Mouse (Mus musculus): ENCODE results near the gene Gm16253. TPM values are rescaled to one million over a fixed set of nuclear protein-coding genes. Genes with fewer than 3 reads are reported as not detected.

The Gm16253 gene
- total and polyA plus RNA-seq, 3 experiments: 1.8 to 2.8 TPM; not detected in 1

DNA sequence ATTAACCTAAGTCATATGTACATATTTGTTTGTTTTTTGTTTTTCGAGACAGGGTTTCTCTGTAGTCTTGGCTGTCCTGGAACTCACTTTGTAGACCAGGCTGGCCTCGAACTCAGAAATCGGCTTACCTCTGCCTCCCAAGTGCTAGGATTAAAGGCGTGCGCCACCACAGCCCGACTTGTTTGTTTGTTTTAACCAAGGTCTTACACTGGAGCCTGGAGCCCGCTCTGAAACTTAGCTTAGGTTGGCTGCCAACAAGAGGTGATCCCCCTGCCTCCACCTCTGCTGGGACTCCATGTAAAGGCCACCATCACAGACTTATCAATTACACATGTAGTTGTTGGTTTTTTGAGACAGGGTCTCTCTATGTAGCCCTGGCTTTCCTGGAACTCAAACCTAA lies 28.0 kb upstream of the Gm16253 start:
- no peaks in the 10 kb centered on the region for H3K79me2 ChIP-seq (replicated peaks; ENCODE audit: control insufficient read depth, insufficient read depth, low read length)
- TF ChIP-seq POLR2A (IDR thresholded peaks at IDR 0.05; ENCODE audit: insufficient read depth, low read depth, low read length): no peak
- TF ChIP-seq CTCF (IDR thresholded peaks at IDR 0.05): no peak
- no peak for TF ChIP-seq EP300 (IDR thresholded peaks at IDR 0.05; ENCODE audit: insufficient read depth, low read depth, low read length)
- no peak overlapping the region for H3K4me3 ChIP-seq
- DNase-seq: no peak
- peak overlapping the region; percentile 26; the same call in 1 of the 2 replicates for H3K27ac ChIP-seq
- H3K9ac ChIP-seq (ENCODE audit: low read depth, low read length): no peak overlapping the region
- H3K4me1 ChIP-seq (ENCODE audit: control insufficient read depth, insufficient read depth, low read length): peaks cover 9% of the 10 kb centered on the region; the same call in 1 of the 2 replicates
- H3K27me3 ChIP-seq (ENCODE audit: control insufficient read depth, insufficient read depth, low read length): no peaks in the 10 kb centered on the region
- peaks cover 3% of the 10 kb centered on the region for H3K36me3 ChIP-seq (ENCODE audit: control insufficient read depth, insufficient read depth, low read length)
- 92% methylated on average over 7 of the region's 7 CpGs for WGBS
- intact Hi-C loops (cut with DNase I): loop anchor here (5.0 kb wide), 1 partner anchor 158 kb away; the partner anchor contains the start of gene Nudt17

DNA sequence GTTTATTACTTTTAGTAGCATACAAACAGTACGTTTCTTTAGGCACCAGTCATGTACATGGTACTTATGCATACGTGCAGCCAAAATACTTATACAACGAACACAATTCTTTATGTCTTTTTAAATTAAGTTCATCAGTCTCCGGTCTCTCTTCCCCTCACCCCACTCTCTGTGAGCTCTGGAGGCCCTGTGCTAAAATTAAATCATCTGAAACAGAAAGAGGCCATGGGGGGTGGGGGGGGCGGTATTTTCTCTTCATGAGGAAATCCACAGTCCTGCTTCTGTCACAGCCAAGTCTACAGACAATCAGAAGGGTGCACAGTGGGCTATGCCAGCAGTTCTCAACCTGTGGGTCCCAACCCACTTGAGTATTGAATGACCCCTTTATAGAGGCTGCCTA lies 27.4 kb upstream of the Gm16253 start:
- TF ChIP-seq CTCF (IDR thresholded peaks at IDR 0.05): no peak
- no peak for TF ChIP-seq EP300 (IDR thresholded peaks at IDR 0.05; ENCODE audit: insufficient read depth, low read depth, low read length)
- no peak for TF ChIP-seq POLR2A (IDR thresholded peaks at IDR 0.05; ENCODE audit: insufficient read depth, low read depth, low read length)
- H3K27ac ChIP-seq: peak overlapping the region; percentile 26; the same call in 1 of the 2 replicates
- WGBS: 63% methylated on average over 5 of the region's 5 CpGs
- H3K4me1 ChIP-seq (ENCODE audit: control insufficient read depth, insufficient read depth, low read length): peaks cover 13% of the 10 kb centered on the region
- peaks cover 3% of the 10 kb centered on the region for H3K36me3 ChIP-seq (ENCODE audit: control insufficient read depth, insufficient read depth, low read length)
- no peak for DNase-seq
- intact Hi-C loops (cut with DNase I): loop anchor here (5.0 kb wide), 1 partner anchor 158 kb away; the partner anchor contains the start of gene Nudt17
- no peak overlapping the region for H3K4me3 ChIP-seq
- no peak overlapping the region for H3K9ac ChIP-seq (ENCODE audit: low read depth, low read length)
- H3K27me3 ChIP-seq (ENCODE audit: control insufficient read depth, insufficient read depth, low read length): no peaks in the 10 kb centered on the region
- H3K79me2 ChIP-seq (replicated peaks; ENCODE audit: control insufficient read depth, insufficient read depth, low read length): no peaks in the 10 kb centered on the region

DNA sequence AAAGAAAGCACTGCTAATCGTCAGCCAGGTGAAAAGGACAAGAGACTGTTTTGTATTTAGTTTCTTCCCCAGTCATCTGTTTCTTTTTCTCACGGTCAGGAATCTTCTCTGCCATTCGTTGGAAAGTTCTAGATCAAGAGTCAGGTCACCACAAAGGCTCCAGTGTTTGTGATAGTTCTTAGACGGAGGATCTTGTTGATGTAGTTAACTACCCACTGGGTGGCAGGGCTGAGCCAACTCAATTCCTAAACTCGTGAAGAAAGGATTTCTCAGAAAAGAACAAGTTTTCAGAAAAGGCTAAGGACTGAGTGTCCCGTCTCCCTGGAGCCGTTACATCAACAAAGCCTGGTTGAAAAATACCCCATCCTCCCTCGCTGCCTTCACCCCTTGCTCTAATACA lies 25.6 kb upstream of the Gm16253 start:
- WGBS: 4% methylated on average over 8 of the region's 8 CpGs
- no peak overlapping the region; the same call in 1 of the 2 replicates for H3K4me3 ChIP-seq
- H3K27me3 ChIP-seq (ENCODE audit: control insufficient read depth, insufficient read depth, low read length): no peaks in the 10 kb centered on the region
- H3K4me1 ChIP-seq (ENCODE audit: control insufficient read depth, insufficient read depth, low read length): peaks cover 23% of the 10 kb centered on the region
- TF ChIP-seq POLR2A (IDR thresholded peaks at IDR 0.05; ENCODE audit: insufficient read depth, low read depth, low read length) (peak; percentile 43; the same call in 1 of the 2 replicates), CTCF (IDR thresholded peaks at IDR 0.05) (peak; percentile 87), EP300 (IDR thresholded peaks at IDR 0.05; ENCODE audit: insufficient read depth, low read depth, low read length) (0 out of 2 replicates have a peak, but pooled peaks have one; percentile 39)
- peaks cover 3% of the 10 kb centered on the region for H3K36me3 ChIP-seq (ENCODE audit: control insufficient read depth, insufficient read depth, low read length)
- H3K9ac ChIP-seq (ENCODE audit: low read depth, low read length): peak overlapping the region; percentile 70
- DNase-seq: peak; percentile 74 to 78
- intact Hi-C loops (cut with DNase I): loop anchor here (1.0 to 10.0 kb wide), 2 partner anchors 29 to 556 kb away; partner anchors contain the start of gene Plekho1
- no peaks in the 10 kb centered on the region for H3K79me2 ChIP-seq (replicated peaks; ENCODE audit: control insufficient read depth, insufficient read depth, low read length)
- H3K27ac ChIP-seq: peak overlapping the region; percentile 99

DNA sequence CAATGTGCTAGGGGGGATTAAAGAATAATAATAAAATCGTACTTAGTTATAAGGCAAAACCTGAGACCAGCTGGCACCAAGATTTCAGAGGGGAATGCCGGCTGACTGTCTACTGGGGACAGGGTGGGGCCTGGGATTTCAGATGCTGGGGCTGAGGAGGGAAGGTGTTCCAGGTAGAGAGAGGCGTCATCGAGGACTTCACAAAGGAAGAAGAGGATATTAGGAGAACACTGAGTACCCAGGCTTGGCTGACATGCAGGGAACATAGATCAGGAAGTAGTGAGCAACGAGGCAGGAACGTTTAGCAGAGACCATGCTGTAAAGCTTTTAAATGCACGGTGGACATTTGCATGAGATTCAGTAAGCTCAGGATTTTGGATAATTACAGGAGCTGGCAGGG lies 24.9 kb upstream of the Gm16253 start:
- peaks cover 3% of the 10 kb centered on the region for H3K36me3 ChIP-seq (ENCODE audit: control insufficient read depth, insufficient read depth, low read length)
- peak overlapping the region; percentile 99 for H3K27ac ChIP-seq
- intact Hi-C loops (cut with DNase I): loop anchor here (1.0 to 10.0 kb wide), 2 partner anchors 28 to 557 kb away; partner anchors contain the start of gene Plekho1
- H3K79me2 ChIP-seq (replicated peaks; ENCODE audit: control insufficient read depth, insufficient read depth, low read length): no peaks in the 10 kb centered on the region
- WGBS: 26% methylated on average over 7 of the region's 7 CpGs
- peaks cover 23% of the 10 kb centered on the region for H3K4me1 ChIP-seq (ENCODE audit: control insufficient read depth, insufficient read depth, low read length)
- DNase-seq: peak in 1 of 2 experiments; percentile 21
- H3K27me3 ChIP-seq (ENCODE audit: control insufficient read depth, insufficient read depth, low read length): no peaks in the 10 kb centered on the region
- no peak for TF ChIP-seq CTCF (IDR thresholded peaks at IDR 0.05)
- TF ChIP-seq EP300 (IDR thresholded peaks at IDR 0.05; ENCODE audit: insufficient read depth, low read depth, low read length): peak; percentile 80; the same call in 1 of the 2 replicates
- TF ChIP-seq POLR2A (IDR thresholded peaks at IDR 0.05; ENCODE audit: insufficient read depth, low read depth, low read length): no peak
- peak overlapping the region; percentile 70 for H3K9ac ChIP-seq (ENCODE audit: low read depth, low read length)
- no peak overlapping the region for H3K4me3 ChIP-seq

DNA sequence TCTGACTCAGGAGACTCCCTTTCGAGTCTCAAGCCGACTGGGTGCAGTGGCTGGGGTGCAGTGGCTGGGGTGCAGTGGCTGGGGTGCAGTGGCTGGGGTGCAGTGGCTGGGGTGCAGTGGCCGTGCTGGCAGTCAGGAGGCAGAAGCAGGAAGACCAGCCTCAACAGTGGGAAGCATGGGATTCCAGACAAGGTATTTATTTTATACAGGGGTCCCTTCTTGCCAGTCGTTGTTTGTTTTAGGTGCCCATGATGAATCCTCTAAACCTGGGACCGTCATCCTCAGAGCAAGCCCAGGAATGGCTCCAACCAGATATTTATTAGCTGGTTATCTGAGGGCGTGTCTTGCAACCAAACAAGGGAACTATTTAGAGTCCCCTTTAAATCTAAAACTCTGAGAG lies 23.2 kb upstream of the Gm16253 start:
- DNase-seq: no peak
- Histone ChIP-seq H3K4me1 (ENCODE audit: control insufficient read depth, insufficient read depth, low read length) (peaks cover 21% of the 10 kb centered on the region), H3K79me2 (replicated peaks; ENCODE audit: control insufficient read depth, insufficient read depth, low read length) (0 out of 2 replicates have a peak, but pooled peaks cover 2% of the 10 kb centered on the region), H3K36me3 (ENCODE audit: control insufficient read depth, insufficient read depth, low read length) (peaks cover 3% of the 10 kb centered on the region), H3K9ac (ENCODE audit: low read depth, low read length) (no peak overlapping the region), H3K27ac (peak overlapping the region; percentile 99), H3K4me3 (no peak overlapping the region), H3K27me3 (ENCODE audit: control insufficient read depth, insufficient read depth, low read length) (no peaks in the 10 kb centered on the region)
- 57% methylated on average over 6 of the region's 6 CpGs for WGBS
- TF ChIP-seq POLR2A (IDR thresholded peaks at IDR 0.05; ENCODE audit: insufficient read depth, low read depth, low read length) (no peak), CTCF (IDR thresholded peaks at IDR 0.05) (no peak), EP300 (IDR thresholded peaks at IDR 0.05; ENCODE audit: insufficient read depth, low read depth, low read length) (no peak)
- intact Hi-C loops (cut with DNase I): loop anchor here (10.0 kb wide), 1 partner anchor 559 kb away; the partner anchor contains the start of gene Plekho1

DNA sequence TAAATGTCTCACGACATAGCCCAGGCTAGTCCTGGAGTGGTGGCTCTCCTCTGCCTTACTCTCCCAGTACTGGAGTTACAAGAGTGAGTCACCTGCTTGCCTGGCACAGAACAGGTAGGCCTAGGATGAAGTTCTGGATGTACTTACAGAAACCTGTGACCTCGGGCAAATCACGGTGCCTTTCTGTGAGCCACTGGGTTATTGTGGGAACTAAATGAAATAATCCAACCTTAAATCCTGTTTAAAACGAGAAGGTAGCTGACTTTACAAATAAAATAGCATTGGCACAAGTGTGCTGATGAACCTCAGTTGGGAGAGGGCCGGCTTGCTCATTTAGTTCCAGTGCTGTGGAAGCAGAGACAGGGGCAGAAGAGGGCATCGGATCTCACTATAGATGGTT lies 22.5 kb upstream of the Gm16253 start:
- no peak overlapping the region for H3K4me3 ChIP-seq
- H3K36me3 ChIP-seq (ENCODE audit: control insufficient read depth, insufficient read depth, low read length): peaks cover 3% of the 10 kb centered on the region
- WGBS: 72% methylated on average over 6 of the region's 6 CpGs
- H3K27me3 ChIP-seq (ENCODE audit: control insufficient read depth, insufficient read depth, low read length): no peaks in the 10 kb centered on the region
- H3K9ac ChIP-seq (ENCODE audit: low read depth, low read length): no peak overlapping the region
- TF ChIP-seq POLR2A (IDR thresholded peaks at IDR 0.05; ENCODE audit: insufficient read depth, low read depth, low read length) (no peak), EP300 (IDR thresholded peaks at IDR 0.05; ENCODE audit: insufficient read depth, low read depth, low read length) (no peak), CTCF (IDR thresholded peaks at IDR 0.05) (no peak)
- H3K27ac ChIP-seq: peak overlapping the region; percentile 99
- H3K4me1 ChIP-seq (ENCODE audit: control insufficient read depth, insufficient read depth, low read length): peaks cover 21% of the 10 kb centered on the region
- 0 out of 2 replicates have a peak, but pooled peaks cover 2% of the 10 kb centered on the region for H3K79me2 ChIP-seq (replicated peaks; ENCODE audit: control insufficient read depth, insufficient read depth, low read length)
- DNase-seq: no peak
- intact Hi-C loops (cut with DNase I): loop anchor here (10.0 kb wide), 1 partner anchor 559 kb away; the partner anchor contains the start of gene Plekho1
